ENCODE assay signal across 7 mouse cellular contexts in the genomic region with DNA sequence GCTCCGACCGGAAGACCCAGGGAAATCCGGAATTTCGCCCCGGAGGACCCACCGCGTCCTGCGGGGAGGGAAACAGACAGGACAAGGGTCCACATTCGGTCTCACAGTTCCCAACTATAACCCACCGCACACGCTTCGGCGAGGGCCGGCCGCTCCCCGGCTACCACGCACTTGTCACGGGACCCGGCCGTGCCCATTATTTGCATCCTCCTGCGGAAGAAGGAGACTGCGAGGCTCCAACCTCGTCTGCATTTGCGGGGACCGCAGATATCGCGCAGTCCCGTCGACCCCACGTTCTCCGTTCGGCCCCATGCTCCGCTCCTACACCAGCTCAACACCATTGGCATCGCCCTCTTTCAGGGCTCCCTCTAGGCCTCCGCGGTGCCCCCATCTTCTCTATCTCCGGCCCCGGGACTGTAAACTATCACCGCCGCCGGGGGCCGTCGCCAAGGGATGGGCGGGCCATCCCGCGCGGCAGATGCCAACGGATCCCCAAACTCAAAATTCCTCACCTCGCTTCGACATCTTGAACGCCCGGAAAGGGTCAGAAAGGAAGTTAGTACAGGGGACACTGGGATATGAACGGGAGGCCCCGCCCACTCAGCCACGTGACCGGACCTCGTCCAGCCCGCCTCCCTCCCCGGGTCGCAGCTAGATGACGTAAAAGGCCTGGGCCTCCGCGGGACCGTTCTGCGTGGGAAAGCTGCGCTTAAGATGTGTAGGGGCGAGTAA. TPM values are rescaled to one million over a fixed set of nuclear protein-coding genes. Genes with fewer than 3 reads are reported as not detected.
DNase-seq lines count a peak whose midpoint lies in the region; ATAC-seq lines count a peak whose summit lies in the region.

Gene Rpl23, minus strand, starts transcription at position 606 of the 732 bp plus-strand sequence.

- peaks cover 20% of the 10 kb centered on the region; the same call in 1 of the 2 replicates for H3K36me3 ChIP-seq in intestine, embryonic 16.5 days (ENCODE audit: control insufficient read depth, insufficient read depth, low read length)
- H3K36me3 ChIP-seq in midbrain, embryonic 11.5 days (ENCODE audit: control insufficient read depth, insufficient read depth, low read length): peaks cover 20% of the 10 kb centered on the region

- under 1% methylated on average over 67 of the region's 67 CpGs for WGBS in intestine, embryonic 16.5 days
- under 1% methylated on average over 67 of the region's 67 CpGs for WGBS in midbrain, embryonic 11.5 days

- no peaks in the 10 kb centered on the region for H3K27me3 ChIP-seq in intestine, embryonic 16.5 days (replicated peaks; ENCODE audit: control insufficient read depth, insufficient read depth, low read length)
- H3K27me3 ChIP-seq in midbrain, embryonic 11.5 days (ENCODE audit: control insufficient read depth, insufficient read depth, low read length): no peaks in the 10 kb centered on the region

- H3K4me2 ChIP-seq in intestine, embryonic 16.5 days (ENCODE audit: low read depth, low read length): peak within 1 kb of the TSS; percentile 68
- H3K4me2 ChIP-seq in midbrain, embryonic 11.5 days: peak within 1 kb of the TSS; percentile 83

- peak; percentile 93 for ATAC-seq in intestine, embryonic 16.5 days
- peak; percentile 93 for ATAC-seq in midbrain, embryonic 11.5 days (ENCODE audit: low FRiP score)

- peak within 1 kb of the TSS; percentile 93 for H3K27ac ChIP-seq in intestine, embryonic 16.5 days (ENCODE audit: low read length)
- H3K27ac ChIP-seq in midbrain, embryonic 11.5 days (ENCODE audit: low read depth, low read length): peak within 1 kb of the TSS; percentile 88

- H3K9ac ChIP-seq in intestine, embryonic 16.5 days (ENCODE audit: low read depth, low read length): peak within 1 kb of the TSS; percentile 97
- peak within 1 kb of the TSS; percentile 98 for H3K9ac ChIP-seq in midbrain, embryonic 11.5 days (ENCODE audit: low read length)

- peak within 1 kb of the TSS; percentile 82 for H3K4me3 ChIP-seq in intestine, embryonic 16.5 days (ENCODE audit: low read length)
- peak within 1 kb of the TSS; percentile 99 for H3K4me3 ChIP-seq in midbrain, embryonic 11.5 days (ENCODE audit: low read depth, low read length)

- H3K4me1 ChIP-seq in intestine, embryonic 16.5 days (ENCODE audit: control insufficient read depth, insufficient read depth, low read length): peaks cover 11% of the 10 kb centered on the region
- H3K4me1 ChIP-seq in midbrain, embryonic 11.5 days (ENCODE audit: control insufficient read depth, insufficient read depth, low read length): peaks cover 8% of the 10 kb centered on the region

- DNase-seq in adrenal gland, adult 8-10 months: peak; percentile 98
- peak; percentile 99 for DNase-seq in embryo, embryonic 9.5 days (ENCODE audit: extremely low spot score)
- peak; percentile 99 to 100 for DNase-seq in gastrocnemius, postnatal 4 days (ENCODE audit: low spot score in 2 of 2)
- peak; percentile 99 for DNase-seq in left cerebral cortex, postnatal 36 days (ENCODE audit: low spot score in 2 of 2)
- peak; percentile 100 for DNase-seq in midbrain, embryonic 11.5 days (ENCODE audit: low spot score, missing footprints)
- DNase-seq in skeletal muscle tissue, adult 2 months (ENCODE audit: low read depth, low spot score): peak; percentile 97

- intact Hi-C loops in left cerebral cortex, postnatal 36 days (cut with DNase I): loop anchor here (1.0 to 2.0 kb wide), 3 partner anchors 15 to 101 kb away; partner anchors contain the start of gene Cwc25

- H3K9me3 ChIP-seq in intestine, embryonic 16.5 days (ENCODE audit: control insufficient read depth, low read length): no peaks in the 10 kb centered on the region
- no peaks in the 10 kb centered on the region for H3K9me3 ChIP-seq in midbrain, embryonic 11.5 days (ENCODE audit: control insufficient read depth, low read length)

RNA-seq across cellular contexts. Expression of gene Rpl23, which starts in this region (rescaled TPM):
- 100 to 1,000 TPM; 753 to 943 (median 843) TPM for total RNA-seq in adrenal gland, adult 8-10 months (2022)
- 100 to 1,000 TPM; 976 to 983 TPM for total RNA-seq in gastrocnemius, postnatal 4 days (2021)
- polyA plus RNA-seq in intestine, embryonic 16.5 days (2015; fragmentation: Nextera tagmentation; extraction: Ambion mirVana): 466 and 491 TPM in 2 replicates
- total RNA-seq in left cerebral cortex, postnatal 36 days (2021): 100 to 1,000 TPM; 330 to 339 TPM
- polyA plus RNA-seq in midbrain, embryonic 11.5 days (2014; fragmentation: Nextera tagmentation; extraction: Ambion mirVana): 441 and 443 TPM in 2 replicates

Comparison
In these comparisons a context has a peak if more than half of its experiments do, and no peak if none do; other contexts are left out.
1. Peak in every context shown above with its lines: DNase-seq, ATAC-seq, H3K4me3 ChIP-seq and H3K27ac ChIP-seq.